Mouse (Mus musculus): ENCODE measurements around the gene Slc12a8.

GRCm38 (mm10) chr16:33669072-33669471 is 151.9 kb downstream of the Slc12a8 start:
- TF ChIP-seq CTCF (IDR thresholded peaks at IDR 0.05; ENCODE audit: low read depth) = no peak
- TF ChIP-seq EP300 (IDR thresholded peaks at IDR 0.05; ENCODE audit: low read depth) = no peak

Measured in heart, postnatal 0 days (tissue).